Mouse (Mus musculus) MEL (cell line): ENCODE measurements around the gene Sox5.

Experiments
- CHD1 ChIP-seq: IDR thresholded peaks from 2 replicates; pipeline ENCODE4 v1.6.1; 2012; ENCODE audit warnings: low read depth, mild to moderate bottlenecking, inconsistent platforms, low read length, improper control_type of control experiment
- CTCF ChIP-seq, 3 experiments: IDR thresholded peaks in 2 of 3; conservative IDR thresholded peaks in 1 of 3; 2 replicates each; pipeline ENCODE4 v1.5.1; 2011 to 2012; ENCODE audit warnings: low read length in 3 of 3, low read depth in 2 of 3, mild to moderate bottlenecking in 2 of 3, improper control_type of control experiment in 1 of 3, inconsistent platforms in 1 of 3, mixed read lengths in 1 of 3, moderate library complexity in 1 of 3; ENCODE audit not compliant: control insufficient read depth in 1 of 3, insufficient read depth in 1 of 3, poor library complexity in 1 of 3, severe bottlenecking in 1 of 3
- ETS1 ChIP-seq: IDR thresholded peaks from 2 replicates; pipeline ENCODE4 v1.6.1; 2012; ENCODE audit warnings: low read depth, mild to moderate bottlenecking, inconsistent platforms, low read length, improper control_type of control experiment, moderate library complexity
- JUND ChIP-seq: IDR thresholded peaks from 2 replicates; pipeline ENCODE4 v1.6.1; 2011; ENCODE audit warnings: low read depth, mild to moderate bottlenecking, improper control_type of control experiment, low read length
- MXI1 ChIP-seq: IDR thresholded peaks from 2 replicates; pipeline ENCODE4 v1.6.1; 2011; ENCODE audit warnings: mild to moderate bottlenecking, low read depth, low read length, improper control_type of control experiment
- POLR2A ChIP-seq, 2 experiments: IDR thresholded peaks; 2 replicates each; pipeline ENCODE4 v1.6.1; 2011 to 2012; ENCODE audit warnings: low read length in 2 of 2, mild to moderate bottlenecking in 2 of 2, control low read depth in 1 of 2, improper control_type of control experiment in 1 of 2, low read depth in 1 of 2, moderate library complexity in 1 of 2; ENCODE audit not compliant: control insufficient read depth in 1 of 2, insufficient read depth in 1 of 2, poor library complexity in 1 of 2
- USF2 ChIP-seq, 2 experiments: IDR thresholded peaks; 2 replicates each; pipeline ENCODE4 v1.6.1; 2011 to 2012; ENCODE audit warnings: improper control_type of control experiment in 2 of 2, low read length in 2 of 2, borderline replicate concordance in 1 of 2, inconsistent platforms in 1 of 2, low read depth in 1 of 2, mild to moderate bottlenecking in 1 of 2; ENCODE audit not compliant: insufficient read depth in 1 of 2

DNA sequence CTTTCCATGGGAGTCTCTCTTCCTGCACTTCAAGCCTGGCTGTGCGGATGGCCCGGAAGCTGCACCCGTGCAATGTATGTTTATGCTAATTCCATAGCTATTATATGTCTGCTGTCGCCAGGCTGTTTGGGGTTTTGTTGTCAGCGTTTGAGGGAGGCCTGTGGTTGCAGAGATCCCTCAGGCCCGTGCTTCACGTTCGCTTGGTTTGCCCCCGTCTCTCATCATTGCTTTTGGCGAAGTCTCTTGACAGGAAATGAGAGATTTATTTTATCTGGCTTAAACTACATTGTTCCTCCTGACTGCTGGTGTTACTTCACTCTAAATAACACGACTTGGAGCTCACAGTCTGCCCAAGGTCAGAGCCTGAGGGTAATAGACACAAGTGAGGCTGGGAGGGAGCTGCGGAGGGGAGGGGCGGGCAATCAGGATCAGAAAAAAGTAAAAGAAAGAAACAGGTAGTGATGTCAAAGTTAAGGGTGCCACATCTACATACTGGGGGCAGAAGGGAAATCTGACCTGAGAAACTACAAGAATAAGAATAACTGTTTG is 503.2 kb downstream of the Sox5 start:
- TF ChIP-seq USF2 (IDR thresholded peaks at IDR 0.05; ENCODE audit: borderline replicate concordance in 1 of 2, insufficient read depth in 1 of 2, low read depth in 1 of 2, low read length in 2 of 2), result no peak
- TF ChIP-seq MXI1, result no peak
- TF ChIP-seq POLR2A (IDR thresholded peaks at IDR 0.05; ENCODE audit: control insufficient read depth in 1 of 2, insufficient read depth in 1 of 2, low read depth in 1 of 2, low read length in 2 of 2, poor library complexity in 1 of 2), result no peak
- TF ChIP-seq ETS1, result no peak
- no peak for TF ChIP-seq JUND
- no peak for TF ChIP-seq CHD1
- TF ChIP-seq CTCF (IDR thresholded peaks at IDR 0.05 in 2 of 3, conservative IDR thresholded peaks at IDR 0.05 in 1 of 3; ENCODE audit: control insufficient read depth in 1 of 3, insufficient read depth in 1 of 3, low read depth in 2 of 3, low read length in 3 of 3, poor library complexity in 1 of 3, severe bottlenecking in 1 of 3), result no peak
